Mouse (Mus musculus): ENCODE data around the gene 6030408B16Rik. TPM values are rescaled to one million over a fixed set of nuclear protein-coding genes. Genes with fewer than 3 reads are reported as not detected.
A peak's percentile ranks its signal among the peaks of the same experiment; 100 is the strongest.

6030408B16Rik gene
- polyA plus RNA-seq, 1 experiment from 2014 or later, result 0.48 TPM

GRCm38 (mm10) chr15:101271107-101271506, 21.9 kb upstream of the 6030408B16Rik start:
- H3K4me3 ChIP-seq, result no peak overlapping the region
- WGBS, result 88% methylated on average over 3 of the region's 3 CpGs
- H3K27me3 ChIP-seq, result peaks cover 10% of the 10 kb centered on the region; the same call in 1 of the 2 replicates
- H3K27ac ChIP-seq (replicated peaks), result no peak overlapping the region
- H3K9me3 ChIP-seq, result no peaks in the 10 kb centered on the region
- H3K36me3 ChIP-seq, result 0 out of 2 replicates have a peak, but pooled peaks cover 3% of the 10 kb centered on the region
- no peak overlapping the region for H3K4me2 ChIP-seq (replicated peaks)
- no peak overlapping the region for H3K9ac ChIP-seq (replicated peaks)
- ATAC-seq (replicated peaks), result no peak
- peaks cover 11% of the 10 kb centered on the region for H3K4me1 ChIP-seq

- no peak for ATAC-seq (replicated peaks)
- 81% methylated on average over 15 of the region's 15 CpGs for WGBS
- Histone ChIP-seq H3K4me1 (peaks cover 8% of the 10 kb centered on the region), H3K36me3 (0 out of 2 replicates have a peak, but pooled peaks cover 3% of the 10 kb centered on the region), H3K27ac (replicated peaks) (no peak overlapping the region), H3K4me2 (replicated peaks) (no peak overlapping the region), H3K9ac (replicated peaks) (no peak overlapping the region), H3K4me3 (no peak overlapping the region), H3K9me3 (no peaks in the 10 kb centered on the region), H3K27me3 (peaks cover 7% of the 10 kb centered on the region; the same call in 1 of the 2 replicates)
These were observed 21.5 kb upstream of the 6030408B16Rik start for GRCm38 (mm10) chr15:101271513-101271912.

GRCm38 (mm10) chr15:101274380-101274779, 18.6 kb upstream of the 6030408B16Rik start:
- H3K9me3 ChIP-seq, result no peaks in the 10 kb centered on the region
- 71% methylated on average over 6 of the region's 6 CpGs for WGBS

GRCm38 (mm10) chr15:101277351-101277899, 15.6 kb upstream of the 6030408B16Rik start:
- Histone ChIP-seq H3K9me3 (no peaks in the 10 kb centered on the region), H3K4me2 (replicated peaks) (no peak overlapping the region), H3K9ac (replicated peaks) (no peak overlapping the region), H3K4me3 (no peak overlapping the region), H3K4me1 (no peaks in the 10 kb centered on the region), H3K36me3 (0 out of 2 replicates have a peak, but pooled peaks cover 3% of the 10 kb centered on the region), H3K27ac (replicated peaks) (no peak overlapping the region), H3K27me3 (no peaks in the 10 kb centered on the region)
- WGBS, result 8% methylated on average over 11 of the region's 11 CpGs
- 0 out of 2 replicates have a peak, but pooled peaks have one; percentile 32 for ATAC-seq (replicated peaks)

More at GRCm38 (mm10) chr15:101274380-101274779, 18.6 kb upstream of the 6030408B16Rik start:
- Histone ChIP-seq H3K9ac (replicated peaks) (no peak overlapping the region), H3K27me3 (no peaks in the 10 kb centered on the region), H3K36me3 (0 out of 2 replicates have a peak, but pooled peaks cover 3% of the 10 kb centered on the region), H3K27ac (replicated peaks) (no peak overlapping the region), H3K4me1 (no peaks in the 10 kb centered on the region), H3K4me3 (no peak overlapping the region), H3K4me2 (replicated peaks) (no peak overlapping the region)
- no peak for ATAC-seq (replicated peaks)

GRCm38 (mm10) chr15:101278589-101278988, 14.4 kb upstream of the 6030408B16Rik start:
- Histone ChIP-seq H3K4me1 (0 out of 2 replicates have a peak, but pooled peaks cover 5% of the 10 kb centered on the region), H3K36me3 (0 out of 2 replicates have a peak, but pooled peaks cover 3% of the 10 kb centered on the region), H3K9ac (replicated peaks) (no peak overlapping the region), H3K4me3 (no peak overlapping the region), H3K4me2 (replicated peaks) (no peak overlapping the region), H3K9me3 (no peaks in the 10 kb centered on the region), H3K27ac (replicated peaks) (no peak overlapping the region), H3K27me3 (no peaks in the 10 kb centered on the region)
- 68% methylated on average over 5 of the region's 5 CpGs for WGBS
- ATAC-seq (replicated peaks), result no peak

DNA sequence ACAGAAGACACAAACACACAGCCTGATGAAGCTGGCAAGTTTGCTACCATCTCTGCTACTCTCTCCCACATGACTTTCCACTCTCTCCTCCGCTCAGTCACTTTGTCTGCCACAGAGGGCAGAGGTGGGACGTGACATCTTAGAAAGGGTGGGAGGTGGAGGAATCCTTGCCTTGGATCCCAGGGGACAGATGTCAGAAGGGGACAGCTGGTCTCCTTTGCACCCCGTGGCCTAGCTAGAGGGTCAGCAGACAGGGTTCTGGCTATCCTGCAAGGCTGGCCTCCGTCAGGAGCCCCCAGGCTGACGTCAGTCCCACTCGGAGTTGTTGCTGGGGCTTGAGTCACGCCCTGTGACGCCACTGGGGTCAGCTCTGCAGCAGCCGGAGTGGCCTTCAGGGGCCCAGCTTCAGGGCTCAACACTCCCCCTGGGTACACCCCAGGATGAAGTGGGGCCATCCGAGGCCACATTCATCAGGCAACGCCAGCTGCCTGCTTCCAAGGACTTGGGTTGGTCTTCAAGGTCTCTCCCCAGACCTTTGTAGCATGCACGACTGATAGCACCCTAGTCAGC, 13.5 kb upstream of the 6030408B16Rik start:
- no peak for ATAC-seq (replicated peaks)
- Histone ChIP-seq H3K27ac (replicated peaks) (no peak overlapping the region), H3K4me3 (no peak overlapping the region), H3K4me2 (replicated peaks) (no peak overlapping the region), H3K9ac (replicated peaks) (no peak overlapping the region), H3K9me3 (no peaks in the 10 kb centered on the region), H3K4me1 (peaks cover 6% of the 10 kb centered on the region; the same call in 1 of the 2 replicates), H3K27me3 (no peaks in the 10 kb centered on the region), H3K36me3 (no peaks in the 10 kb centered on the region)
- WGBS, result 76% methylated on average over 12 of the region's 12 CpGs

DNA sequence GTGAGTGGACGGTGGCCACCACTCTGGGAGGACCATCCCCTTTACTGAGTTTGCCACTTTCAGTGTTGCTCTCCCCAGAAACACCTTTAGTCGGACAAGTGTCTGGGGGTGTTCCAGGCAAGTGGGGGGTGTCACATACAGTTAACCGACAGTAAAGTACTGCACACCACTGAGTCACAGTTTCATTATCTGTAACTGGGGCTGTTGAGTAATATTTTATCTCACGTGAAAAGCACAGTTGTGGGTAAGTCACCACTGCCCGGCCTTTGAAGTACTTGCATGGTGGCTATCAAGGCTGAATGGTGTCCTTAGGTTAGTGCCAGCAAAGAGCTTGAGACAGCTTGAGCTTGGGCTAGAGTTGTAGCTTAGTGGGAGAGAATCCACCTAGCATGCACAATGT, 10.5 kb upstream of the 6030408B16Rik start:
- Histone ChIP-seq H3K27ac (replicated peaks) (no peak overlapping the region), H3K27me3 (no peaks in the 10 kb centered on the region), H3K36me3 (peaks cover 7% of the 10 kb centered on the region), H3K9me3 (no peaks in the 10 kb centered on the region), H3K4me1 (peaks cover 19% of the 10 kb centered on the region), H3K4me2 (replicated peaks) (no peak overlapping the region), H3K9ac (replicated peaks) (no peak overlapping the region), H3K4me3 (no peak overlapping the region)
- WGBS, result 82% methylated on average over 5 of the region's 5 CpGs
- no peak for ATAC-seq (replicated peaks)

GRCm38 (mm10) chr15:101283183-101283910, 9.7 kb upstream of the 6030408B16Rik start:
- WGBS, result 1% methylated on average over 26 of the region's 26 CpGs
- peak; percentile 67 for ATAC-seq (replicated peaks)
- H3K27ac ChIP-seq (replicated peaks), result peak overlapping the region; percentile 77

GRCm38 (mm10) chr15:101283911-101284750, 8.9 kb upstream of the 6030408B16Rik start, which contains the start of gene Atg101:
Gene Atg101, plus strand, starts transcription at chr15:101284272.
- under 1% methylated on average over 61 of the region's 61 CpGs for WGBS

More at GRCm38 (mm10) chr15:101283183-101283910, 9.7 kb upstream of the 6030408B16Rik start:
- Histone ChIP-seq H3K4me3 (peak overlapping the region; percentile 75), H3K27me3 (no peaks in the 10 kb centered on the region), H3K9me3 (no peaks in the 10 kb centered on the region), H3K36me3 (peaks cover 16% of the 10 kb centered on the region), H3K4me1 (peaks cover 19% of the 10 kb centered on the region), H3K9ac (replicated peaks) (peak overlapping the region; percentile 83), H3K4me2 (replicated peaks) (peak overlapping the region; percentile 89)

GRCm38 (mm10) chr15:101286129-101286770, 6.8 kb upstream of the 6030408B16Rik start:
- whole genome bisulfite sequencing, result 68% methylated on average over 9 of the region's 9 CpGs
- Histone ChIP-seq H3K27me3 (no peaks in the 10 kb centered on the region), H3K9me3 (no peaks in the 10 kb centered on the region), H3K4me2 (replicated peaks) (no peak overlapping the region), H3K4me3 (no peak overlapping the region), H3K4me1 (peaks cover 19% of the 10 kb centered on the region), H3K9ac (replicated peaks) (no peak overlapping the region), H3K27ac (replicated peaks) (no peak overlapping the region), H3K36me3 (peaks cover 44% of the 10 kb centered on the region)
- ATAC-seq (replicated peaks), result no peak

More at GRCm38 (mm10) chr15:101283911-101284750, 8.9 kb upstream of the 6030408B16Rik start, which contains the start of gene Atg101:
- Histone ChIP-seq H3K4me2 (replicated peaks) (peak within 1 kb of the TSS; percentile 89), H3K27me3 (no peaks in the 10 kb centered on the region), H3K36me3 (peaks cover 24% of the 10 kb centered on the region), H3K9me3 (no peaks in the 10 kb centered on the region), H3K9ac (replicated peaks) (peak within 1 kb of the TSS; percentile 83), H3K4me1 (peaks cover 19% of the 10 kb centered on the region), H3K27ac (replicated peaks) (peak within 1 kb of the TSS; percentile 77), H3K4me3 (peak within 1 kb of the TSS; percentile 75)
- ATAC-seq (replicated peaks), result peak; percentile 95

- Histone ChIP-seq H3K9me3 (no peaks in the 10 kb centered on the region), H3K36me3 (peaks cover 50% of the 10 kb centered on the region)
These were observed 5.7 kb upstream of the 6030408B16Rik start for GRCm38 (mm10) chr15:101287361-101287760.

More at GRCm38 (mm10) chr15:101287361-101287760, 5.7 kb upstream of the 6030408B16Rik start:
- peaks cover 19% of the 10 kb centered on the region for H3K4me1 ChIP-seq
- H3K4me3 ChIP-seq, result no peak overlapping the region
- ATAC-seq (replicated peaks), result no peak
- H3K27me3 ChIP-seq, result no peaks in the 10 kb centered on the region
- no peak overlapping the region for H3K9ac ChIP-seq (replicated peaks)
- WGBS, result 92% methylated on average over 6 of the region's 6 CpGs
- H3K4me2 ChIP-seq (replicated peaks), result no peak overlapping the region
- no peak overlapping the region for H3K27ac ChIP-seq (replicated peaks)
